Mouse (Mus musculus) liver, embryonic 12.5 days (tissue): ENCODE measurements around the gene Caln1. TPM values are rescaled to one million over a fixed set of nuclear protein-coding genes. Genes with fewer than 3 reads are reported as not detected.

ENCODE experiments used
- ATAC-seq: fragments of 200-750 bp; cut with Nextera tagmentation; 2 replicates; pipeline ENCODE4 v1.8.0; 2017; ENCODE audit warnings: moderate number of reproducible peaks, mild to moderate bottlenecking, moderate library complexity
- H3K27ac ChIP-seq: fragments of 300-500 bp; sonication (generic); 2 replicates; pipeline ENCODE4 v1.5.1; 2016; ENCODE audit warnings: mild to moderate bottlenecking
- H3K27me3 ChIP-seq: fragments of 300-500 bp; sonication (generic); replicated peaks from 2 replicates; pipeline ENCODE4 v1.6.1; 2016; ENCODE audit warnings: mild to moderate bottlenecking, moderate library complexity
- H3K36me3 ChIP-seq: fragments of 300-500 bp; sonication (generic); 2 replicates; pipeline ENCODE4 v1.6.1; 2016; ENCODE audit warnings: mild to moderate bottlenecking, moderate library complexity
- H3K4me1 ChIP-seq: fragments of 300-500 bp; sonication (generic); 2 replicates; pipeline ENCODE4 v1.6.1; 2016
- H3K4me2 ChIP-seq: fragments of 300-500 bp; sonication (generic); 2 replicates; pipeline ENCODE4 v1.6.1; 2016; ENCODE audit warnings: mild to moderate bottlenecking, moderate library complexity
- H3K4me3 ChIP-seq: fragments of 300-500 bp; sonication (generic); 2 replicates; pipeline ENCODE4 v1.5.1; 2016; ENCODE audit warnings: mild to moderate bottlenecking, moderate library complexity
- H3K9ac ChIP-seq: fragments of 300-500 bp; sonication (generic); 2 replicates; pipeline ENCODE4 v1.6.1; 2016; ENCODE audit warnings: mild to moderate bottlenecking, moderate library complexity
- H3K9me3 ChIP-seq: fragments of 300-500 bp; sonication (generic); replicated peaks from 2 replicates; pipeline ENCODE4 v1.6.1; 2016; ENCODE audit warnings: mild to moderate bottlenecking, moderate library complexity
- WGBS: fragments of 180-500 bp; shearing (Covaris S2); methylation state at CpG from one replicate; pipeline ENCODE4 v1.1.7; 2016; ENCODE audit not compliant: insufficient replicate concordance; 5-methylcytosine and 5-hydroxymethylcytosine counted together
- polyA plus RNA-seq: library from polyadenylated mRNA; unstranded; fragments of >200 nt; fragmentation: Nextera tagmentation; extraction: Ambion mirVana; gene quantifications from 2 replicates; pipeline ENCODE4 v1.2.1, GENCODE M21; 2016

Gene Caln1
- polyA plus RNA-seq, 1 experiment from 2014 or later, result not detected

- Histone ChIP-seq H3K4me1 (no peaks in the 10 kb centered on the region), H3K4me2 (no peak overlapping the region), H3K9me3 (0 out of 2 replicates have a peak, but pooled peaks cover 3% of the 10 kb centered on the region), H3K36me3 (no peaks in the 10 kb centered on the region), H3K27ac (no peak overlapping the region), H3K9ac (no peak overlapping the region), H3K27me3 (no peaks in the 10 kb centered on the region), H3K4me3 (no peak overlapping the region)
- WGBS, result 62% methylated on average over 3 of the region's 3 CpGs
- no peak for ATAC-seq
Observed at GRCm38 (mm10) chr5:130774946-130775345, 405.7 kb downstream of the Caln1 start.

GRCm38 (mm10) chr5:130792755-130793452 lies 423.6 kb downstream of the Caln1 start:
- H3K4me1 ChIP-seq, result no peaks in the 10 kb centered on the region
- H3K4me2 ChIP-seq, result no peak overlapping the region
- 60% methylated on average over 3 of the region's 3 CpGs for WGBS
- H3K36me3 ChIP-seq, result no peaks in the 10 kb centered on the region
- no peak for ATAC-seq
- H3K27me3 ChIP-seq, result no peaks in the 10 kb centered on the region
- H3K27ac ChIP-seq, result no peak overlapping the region
- H3K9me3 ChIP-seq, result 0 out of 2 replicates have a peak, but pooled peaks cover 7% of the 10 kb centered on the region
- H3K4me3 ChIP-seq, result no peak overlapping the region
- no peak overlapping the region for H3K9ac ChIP-seq

GRCm38 (mm10) chr5:130797713-130798112 lies 428.5 kb downstream of the Caln1 start:
- H3K27ac ChIP-seq, result no peak overlapping the region
- H3K9me3 ChIP-seq, result peaks cover 23% of the 10 kb centered on the region
- H3K36me3 ChIP-seq, result no peaks in the 10 kb centered on the region
- H3K27me3 ChIP-seq, result no peaks in the 10 kb centered on the region
- H3K4me3 ChIP-seq, result no peak overlapping the region
- ATAC-seq, result no peak
- 68% methylated on average over 5 of the region's 5 CpGs for whole genome bisulfite sequencing
- no peaks in the 10 kb centered on the region for H3K4me1 ChIP-seq
- no peak overlapping the region for H3K9ac ChIP-seq
- H3K4me2 ChIP-seq, result no peak overlapping the region

- no peak overlapping the region for H3K4me2 ChIP-seq
- no peak overlapping the region for H3K4me3 ChIP-seq
- H3K9ac ChIP-seq, result no peak overlapping the region
- no peak for ATAC-seq
- no peaks in the 10 kb centered on the region for H3K4me1 ChIP-seq
- no peaks in the 10 kb centered on the region for H3K27me3 ChIP-seq
- H3K27ac ChIP-seq, result no peak overlapping the region
- H3K36me3 ChIP-seq, result no peaks in the 10 kb centered on the region
- H3K9me3 ChIP-seq, result peaks cover 13% of the 10 kb centered on the region; the same call in 1 of the 2 replicates
- 23% methylated on average over 6 of the region's 6 CpGs for WGBS
Observed at GRCm38 (mm10) chr5:130810314-130810713, 441.1 kb downstream of the Caln1 start.

- WGBS, result 30% methylated on average over 1 of the region's 1 CpGs
- no peaks in the 10 kb centered on the region for H3K27me3 ChIP-seq
- H3K27ac ChIP-seq, result no peak overlapping the region
- no peak overlapping the region for H3K4me3 ChIP-seq
- no peak overlapping the region for H3K9ac ChIP-seq
- no peak overlapping the region for H3K4me2 ChIP-seq
- ATAC-seq, result no peak
- no peaks in the 10 kb centered on the region for H3K36me3 ChIP-seq
- no peaks in the 10 kb centered on the region for H3K4me1 ChIP-seq
- H3K9me3 ChIP-seq, result peaks cover 13% of the 10 kb centered on the region; the same call in 1 of the 2 replicates
Observed at GRCm38 (mm10) chr5:130810846-130811245, 441.6 kb downstream of the Caln1 start.

GRCm38 (mm10) chr5:130811266-130811665 lies 442.0 kb downstream of the Caln1 start:
- Histone ChIP-seq H3K4me2 (no peak overlapping the region), H3K4me1 (no peaks in the 10 kb centered on the region), H3K36me3 (no peaks in the 10 kb centered on the region), H3K9ac (no peak overlapping the region), H3K27me3 (no peaks in the 10 kb centered on the region), H3K4me3 (no peak overlapping the region), H3K9me3 (peaks cover 13% of the 10 kb centered on the region; the same call in 1 of the 2 replicates), H3K27ac (no peak overlapping the region)
- ATAC-seq, result no peak
- WGBS, result 14% methylated on average over 3 of the region's 3 CpGs

- no peak overlapping the region for H3K27ac ChIP-seq
- no peak overlapping the region for H3K9ac ChIP-seq
- WGBS, result 73% methylated on average over 3 of the region's 3 CpGs
- no peaks in the 10 kb centered on the region for H3K36me3 ChIP-seq
- no peaks in the 10 kb centered on the region for H3K4me1 ChIP-seq
- ATAC-seq, result no peak
- H3K27me3 ChIP-seq, result no peaks in the 10 kb centered on the region
- H3K4me2 ChIP-seq, result no peak overlapping the region
- peaks cover 13% of the 10 kb centered on the region; the same call in 1 of the 2 replicates for H3K9me3 ChIP-seq
- H3K4me3 ChIP-seq, result no peak overlapping the region
Observed at GRCm38 (mm10) chr5:130811966-130812365, 442.7 kb downstream of the Caln1 start.

GRCm38 (mm10) chr5:130812556-130812955 lies 443.3 kb downstream of the Caln1 start:
- ATAC-seq, result no peak
- no peaks in the 10 kb centered on the region for H3K36me3 ChIP-seq
- 83% methylated on average over 8 of the region's 8 CpGs for WGBS

GRCm38 (mm10) chr5:130813089-130813488 lies 443.8 kb downstream of the Caln1 start:
- WGBS, result 70% methylated on average over 9 of the region's 9 CpGs
- ATAC-seq, result no peak
- H3K4me3 ChIP-seq, result no peak overlapping the region

More at GRCm38 (mm10) chr5:130812556-130812955, 443.3 kb downstream of the Caln1 start:
- Histone ChIP-seq H3K9ac (no peak overlapping the region), H3K27ac (no peak overlapping the region), H3K4me2 (no peak overlapping the region), H3K4me3 (no peak overlapping the region), H3K9me3 (peaks cover 10% of the 10 kb centered on the region; the same call in 1 of the 2 replicates), H3K4me1 (no peaks in the 10 kb centered on the region), H3K27me3 (no peaks in the 10 kb centered on the region)

GRCm38 (mm10) chr5:130815352-130815751 lies 446.1 kb downstream of the Caln1 start:
- ATAC-seq, result no peak
- 67% methylated on average over 5 of the region's 5 CpGs for WGBS
- H3K9ac ChIP-seq, result no peak overlapping the region
- no peaks in the 10 kb centered on the region for H3K9me3 ChIP-seq
- no peak overlapping the region for H3K4me3 ChIP-seq
- no peak overlapping the region for H3K4me2 ChIP-seq
- H3K27me3 ChIP-seq, result no peaks in the 10 kb centered on the region
- no peaks in the 10 kb centered on the region for H3K4me1 ChIP-seq
- H3K27ac ChIP-seq, result no peak overlapping the region
- H3K36me3 ChIP-seq, result no peaks in the 10 kb centered on the region

More at GRCm38 (mm10) chr5:130813089-130813488, 443.8 kb downstream of the Caln1 start:
- Histone ChIP-seq H3K4me1 (no peaks in the 10 kb centered on the region), H3K9ac (no peak overlapping the region), H3K9me3 (peaks cover 8% of the 10 kb centered on the region; the same call in 1 of the 2 replicates), H3K4me2 (no peak overlapping the region), H3K27ac (no peak overlapping the region), H3K27me3 (no peaks in the 10 kb centered on the region), H3K36me3 (no peaks in the 10 kb centered on the region)

GRCm38 (mm10) chr5:130820021-130820648 lies 450.9 kb downstream of the Caln1 start:
- ATAC-seq, result no peak
- Histone ChIP-seq H3K9me3 (no peaks in the 10 kb centered on the region), H3K4me3 (no peak overlapping the region), H3K27me3 (no peaks in the 10 kb centered on the region), H3K27ac (no peak overlapping the region), H3K36me3 (no peaks in the 10 kb centered on the region), H3K4me1 (no peaks in the 10 kb centered on the region), H3K4me2 (no peak overlapping the region), H3K9ac (no peak overlapping the region)
- 47% methylated on average over 4 of the region's 4 CpGs for WGBS

GRCm38 (mm10) chr5:130820661-130821060 lies 451.4 kb downstream of the Caln1 start:
- Histone ChIP-seq H3K4me2 (no peak overlapping the region), H3K4me1 (no peaks in the 10 kb centered on the region), H3K27ac (no peak overlapping the region), H3K9me3 (no peaks in the 10 kb centered on the region), H3K36me3 (no peaks in the 10 kb centered on the region), H3K27me3 (no peaks in the 10 kb centered on the region), H3K9ac (no peak overlapping the region), H3K4me3 (no peak overlapping the region)
- ATAC-seq, result no peak
- WGBS, result 74% methylated on average over 5 of the region's 5 CpGs
